Mouse (Mus musculus): ENCODE results near the gene Prex1.

Gene Prex1

DNA sequence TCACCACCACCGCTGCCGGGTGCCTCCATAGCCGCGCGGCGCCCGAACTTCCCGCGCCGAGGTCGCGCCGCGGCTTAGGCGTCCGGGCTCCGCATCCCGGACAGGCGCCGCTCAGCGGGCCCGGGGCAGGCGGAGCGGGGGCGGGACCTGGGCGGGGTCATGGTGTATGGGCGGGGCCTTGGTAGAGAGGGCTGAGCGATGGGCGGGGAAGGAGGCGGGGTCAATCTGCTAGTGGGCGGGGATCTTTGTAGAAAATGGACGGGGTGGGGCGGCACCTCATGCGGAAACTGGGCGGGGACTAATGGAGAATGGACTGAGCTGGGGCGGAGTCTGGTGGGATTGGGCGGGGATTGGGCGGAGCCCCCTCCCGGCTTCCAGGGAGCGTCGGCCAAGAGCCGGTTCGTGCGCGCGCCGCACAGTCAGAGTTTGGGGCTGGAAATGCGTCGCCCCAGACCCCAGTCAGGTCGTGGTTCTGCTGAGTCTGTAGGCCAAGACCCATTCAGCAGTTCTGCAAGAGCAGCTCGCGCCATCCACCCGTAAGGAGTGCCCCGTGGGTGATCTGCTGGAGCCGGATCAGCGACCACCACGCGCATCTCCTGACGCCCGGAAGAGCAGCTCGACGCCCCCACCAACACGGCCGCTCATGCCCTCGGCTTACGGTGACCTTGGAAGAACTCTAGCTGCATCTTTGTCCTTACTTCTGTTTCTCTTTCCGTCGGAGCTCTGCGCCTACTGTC, at the start of gene Prex1:
Gene Prex1, minus strand, starts transcription at position 143 of the 737 bp plus-strand sequence.
- WGBS: 1% methylated on average over 68 of the region's 69 CpGs

DNA sequence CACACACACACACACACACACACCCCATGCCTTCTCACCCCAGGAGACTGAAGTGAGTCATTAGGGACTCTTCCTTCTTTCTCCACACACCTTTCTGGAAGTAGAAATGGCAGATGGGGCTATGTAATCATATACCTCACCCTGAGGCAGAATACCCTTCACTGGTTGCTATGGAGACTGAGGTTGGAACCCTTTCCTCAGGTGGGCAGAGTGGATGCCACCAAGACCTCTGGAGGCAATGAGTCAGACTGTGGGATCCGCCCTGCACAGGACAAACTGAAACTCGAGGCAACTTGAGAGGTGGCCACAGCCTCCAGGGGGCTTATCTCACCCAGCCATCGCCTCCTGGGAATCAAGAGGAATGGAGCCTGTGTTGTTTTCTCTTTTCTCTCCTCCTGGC, 44.3 kb upstream of the Prex1 start:
- 63% methylated on average over 3 of the region's 3 CpGs for WGBS

DNA sequence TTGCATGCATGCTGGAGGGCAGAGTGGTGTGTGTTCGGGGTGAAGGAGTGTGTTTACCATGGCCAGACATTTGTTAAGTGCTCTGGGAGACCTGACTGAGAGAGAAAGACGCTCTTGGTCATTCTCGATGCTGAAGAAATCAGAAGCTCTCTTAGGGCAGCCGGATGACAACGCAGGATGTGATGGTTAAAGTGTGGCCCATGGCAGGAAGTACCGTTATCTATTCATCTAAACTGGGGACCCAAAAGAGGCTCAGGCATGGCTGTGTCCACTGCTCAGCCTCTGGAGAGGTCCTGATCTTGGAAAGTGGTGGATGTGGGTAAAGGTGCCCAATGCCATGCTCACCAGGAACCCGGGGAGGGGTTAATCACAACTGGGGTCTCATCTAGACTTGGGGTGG, 41.1 kb upstream of the Prex1 start:
- WGBS: 88% methylated on average over 7 of the region's 7 CpGs

DNA sequence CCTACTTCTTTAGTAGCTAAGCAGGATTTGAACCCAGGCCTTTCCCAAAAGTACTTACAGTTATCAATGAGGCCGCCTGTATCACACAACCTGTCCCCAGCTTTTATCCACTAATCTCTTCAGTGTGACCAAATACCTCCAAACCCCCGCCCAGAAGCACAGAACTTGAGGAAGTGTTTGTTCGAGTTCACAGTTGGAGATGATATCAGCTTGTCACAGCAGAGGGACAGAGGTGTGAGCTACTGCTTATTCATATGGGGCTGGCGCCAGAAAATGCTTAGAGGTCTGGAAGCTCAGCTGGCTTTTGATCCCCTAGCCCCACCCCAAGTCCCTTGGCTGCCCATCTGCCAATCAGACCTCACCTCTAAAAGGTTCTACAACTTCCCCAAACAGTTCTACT, 40.6 kb upstream of the Prex1 start:
- WGBS: 83% methylated on average over 4 of the region's 4 CpGs

DNA sequence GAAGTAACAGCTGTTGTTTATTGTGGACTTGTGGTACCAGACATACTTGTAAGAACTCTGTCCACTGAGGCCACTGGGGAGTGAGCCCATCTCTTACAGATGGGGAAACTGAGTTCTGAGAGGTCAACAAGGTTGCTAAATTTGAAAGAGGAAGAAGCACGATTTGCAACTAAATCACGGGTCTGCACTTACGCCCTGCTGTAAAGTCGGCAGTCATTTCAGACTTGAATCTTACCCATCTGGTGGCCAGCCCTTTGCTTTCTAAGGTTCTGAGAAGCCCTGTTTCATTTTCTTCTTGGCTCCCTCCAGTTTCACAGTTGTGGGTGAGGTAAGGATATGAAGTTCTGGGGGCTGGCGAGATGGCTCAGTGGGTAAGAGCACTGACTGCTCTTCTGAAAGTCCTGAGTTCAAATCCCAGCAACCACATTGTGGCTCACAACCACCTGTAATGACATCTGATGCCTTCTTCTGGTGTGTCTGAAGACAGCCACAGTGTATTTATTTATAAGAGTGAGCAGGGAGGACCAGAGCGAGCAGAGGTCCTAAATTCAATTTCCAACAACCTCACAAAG, 37.1 kb upstream of the Prex1 start:
- 87% methylated on average over 6 of the region's 6 CpGs for WGBS

DNA sequence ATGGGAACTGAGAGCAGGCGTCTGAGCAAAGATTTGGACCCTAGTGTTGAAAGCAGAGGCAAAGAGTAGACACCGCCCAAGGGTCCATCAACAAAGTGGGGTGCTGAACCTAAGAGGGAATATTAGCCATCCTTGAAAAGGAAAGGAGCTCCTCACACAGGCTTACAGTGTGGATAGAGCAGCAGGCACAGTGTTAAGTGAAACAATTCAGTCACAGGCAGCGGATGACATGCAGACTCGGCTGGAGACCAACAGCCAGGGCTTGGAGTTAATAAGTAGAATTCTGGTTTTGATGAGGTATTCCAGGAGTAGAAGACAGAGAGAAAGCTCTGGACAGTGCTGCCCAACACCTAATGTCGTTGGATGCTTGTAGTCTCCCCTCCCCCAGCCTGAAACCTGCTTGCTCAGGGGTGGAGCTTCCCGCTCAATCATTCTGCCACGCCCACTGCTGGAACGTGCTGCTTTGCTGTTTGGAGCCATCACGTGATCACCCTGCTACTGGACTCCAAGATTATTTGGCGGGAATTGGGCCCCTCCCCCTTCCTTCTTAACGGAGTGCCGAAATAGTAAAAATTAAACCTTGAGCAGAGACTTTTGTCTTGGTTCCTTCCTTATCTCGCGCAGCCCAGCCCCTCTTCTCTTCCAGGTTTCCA, 32.8 kb upstream of the Prex1 start:
- 58% methylated on average over 14 of the region's 14 CpGs for WGBS

DNA sequence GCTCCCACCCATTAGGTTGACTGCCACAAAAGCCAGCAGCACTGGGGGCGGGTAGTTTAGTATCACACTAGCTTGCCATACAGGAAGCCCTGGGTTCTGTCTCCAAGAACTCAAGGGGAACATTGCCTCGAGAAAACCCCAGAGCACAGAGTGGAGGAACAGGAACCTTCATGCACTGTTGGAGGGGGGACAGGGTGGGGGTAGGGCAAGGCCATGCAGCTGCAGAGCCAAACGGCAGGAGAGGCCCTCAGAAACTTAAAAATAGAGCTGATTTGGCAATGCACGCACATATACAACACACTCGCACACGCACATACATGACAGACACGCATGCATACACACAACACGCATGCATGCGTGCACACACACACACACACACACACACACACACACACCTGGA, 32.2 kb upstream of the Prex1 start:
- 84% methylated on average over 9 of the region's 9 CpGs for WGBS

DNA sequence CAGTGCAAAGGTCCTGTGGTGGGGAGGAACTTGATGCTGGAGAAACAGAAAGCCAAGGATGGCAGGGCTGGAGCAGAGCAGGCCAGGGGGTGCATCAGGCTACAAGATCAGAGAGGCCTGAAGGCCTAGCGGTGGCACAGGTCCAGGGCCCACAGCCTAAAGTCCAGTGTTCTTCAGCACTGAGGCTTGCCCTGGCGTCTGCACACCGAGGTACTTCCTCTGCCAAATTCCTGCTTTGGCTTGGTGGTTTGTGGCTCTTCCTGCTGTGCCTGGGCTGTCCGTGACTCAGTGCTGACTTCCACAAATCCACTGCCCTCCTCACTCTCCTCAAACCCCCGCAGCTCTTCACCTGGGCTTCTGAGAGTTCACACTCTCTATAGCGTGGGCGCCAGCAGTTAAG, 30.8 kb upstream of the Prex1 start:
- 70% methylated on average over 7 of the region's 7 CpGs for WGBS

DNA sequence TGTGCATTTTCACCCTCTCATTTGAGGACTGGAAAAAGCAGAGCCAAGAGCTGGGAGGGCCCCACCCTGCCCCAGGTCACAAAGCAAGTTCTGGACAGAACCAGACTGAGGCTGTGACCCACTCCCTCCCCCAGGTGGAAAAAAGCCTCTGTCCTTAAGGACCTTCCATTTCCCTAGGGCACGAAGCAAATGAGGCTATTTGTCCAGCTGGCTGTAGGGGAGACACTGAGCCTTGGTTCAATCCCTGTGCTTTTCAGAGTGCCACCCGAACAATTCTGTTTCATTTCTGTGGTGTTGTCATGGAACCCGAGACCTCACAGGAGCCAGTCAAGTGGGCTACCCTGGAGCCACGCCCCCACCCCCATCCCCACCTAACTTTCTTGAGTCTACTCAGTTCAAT, 29.9 kb upstream of the Prex1 start:
- WGBS: 67% methylated on average over 4 of the region's 4 CpGs

DNA sequence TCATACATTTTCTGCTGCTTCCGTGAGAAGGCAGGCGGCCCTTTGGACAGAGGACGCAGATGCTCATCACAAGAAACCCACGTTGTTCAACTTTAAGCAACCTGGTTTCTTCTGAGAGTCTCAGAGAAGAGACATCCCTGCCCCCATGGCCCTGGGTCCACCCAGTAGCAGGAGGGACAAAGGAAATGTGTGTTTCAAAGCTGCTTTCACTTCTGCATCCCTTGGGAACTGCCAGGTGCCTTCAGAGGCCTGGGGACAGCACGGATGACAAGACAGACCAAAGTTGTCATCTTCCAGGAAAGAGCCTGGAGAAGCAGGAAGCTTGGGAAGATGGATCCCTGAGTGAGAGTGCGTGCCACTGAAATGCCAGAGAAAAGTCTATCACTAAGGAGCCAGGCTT, 27.8 kb upstream of the Prex1 start:
- 83% methylated on average over 6 of the region's 6 CpGs for WGBS

DNA sequence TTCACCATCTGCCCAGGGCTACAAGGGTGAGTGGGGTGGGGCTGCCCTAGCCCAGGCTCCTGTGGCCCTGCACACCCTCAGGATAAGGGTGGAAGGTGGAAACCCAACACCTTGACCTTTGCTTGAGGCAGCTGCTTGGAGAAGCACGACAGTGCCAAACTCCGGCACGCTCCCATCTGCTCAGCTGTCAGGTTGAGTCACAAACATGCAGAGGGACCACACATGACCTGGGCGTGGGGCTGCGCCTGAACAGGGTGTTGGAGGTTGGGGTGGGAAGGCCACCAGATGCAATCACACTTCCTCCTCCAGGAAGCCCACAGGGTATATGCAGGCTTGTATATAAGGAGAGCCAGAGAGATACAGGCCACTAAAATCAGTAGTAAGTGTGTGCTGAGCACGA, 26.8 kb upstream of the Prex1 start:
- WGBS: 80% methylated on average over 6 of the region's 6 CpGs

DNA sequence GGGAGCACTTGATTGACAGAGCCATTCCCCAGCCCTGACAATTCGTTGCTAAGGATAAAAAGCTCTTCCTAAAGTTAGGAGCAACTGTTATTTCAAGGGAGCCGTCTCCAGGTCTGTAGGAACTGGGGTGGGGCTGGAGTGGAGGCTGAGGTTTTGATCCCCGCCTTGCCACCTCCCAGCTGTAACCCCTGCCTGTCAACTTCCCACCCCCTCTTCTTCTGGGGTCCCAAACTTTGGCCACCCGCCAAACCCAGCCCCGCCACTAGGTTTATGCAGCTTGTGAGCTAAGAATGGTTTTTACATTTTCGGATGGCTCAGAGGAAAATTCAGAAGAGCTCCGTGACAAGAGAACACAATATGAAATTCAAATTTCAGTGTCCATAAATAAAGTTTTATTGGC, 23.7 kb upstream of the Prex1 start:
- WGBS: 59% methylated on average over 7 of the region's 7 CpGs

DNA sequence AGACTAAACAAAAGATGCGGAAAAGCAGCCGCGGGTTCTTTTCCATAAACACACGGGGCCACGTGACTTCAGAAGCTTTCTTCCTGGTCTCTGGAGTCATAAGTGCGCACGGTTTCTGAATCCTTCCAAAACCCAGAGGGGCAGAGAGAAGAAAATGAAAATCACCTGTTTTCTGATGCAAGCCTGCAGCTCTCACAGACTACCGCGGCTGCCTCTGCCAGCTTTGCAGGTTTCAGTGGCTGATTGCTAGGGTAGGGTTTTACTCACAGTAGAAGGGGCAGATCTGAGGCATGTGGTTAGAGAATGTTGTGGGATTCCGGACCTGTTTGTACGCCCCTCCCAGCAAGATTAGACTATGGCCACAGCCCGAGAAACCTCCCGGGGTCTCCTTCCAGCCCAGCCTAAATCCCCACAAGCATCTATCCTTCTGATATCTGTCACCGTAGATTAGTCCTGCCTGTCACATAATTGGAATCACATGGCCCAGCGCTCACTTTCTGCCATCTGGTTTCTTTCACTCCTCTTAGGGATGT, 21.9 kb upstream of the Prex1 start:
- 27% methylated on average over 15 of the region's 15 CpGs for WGBS

DNA sequence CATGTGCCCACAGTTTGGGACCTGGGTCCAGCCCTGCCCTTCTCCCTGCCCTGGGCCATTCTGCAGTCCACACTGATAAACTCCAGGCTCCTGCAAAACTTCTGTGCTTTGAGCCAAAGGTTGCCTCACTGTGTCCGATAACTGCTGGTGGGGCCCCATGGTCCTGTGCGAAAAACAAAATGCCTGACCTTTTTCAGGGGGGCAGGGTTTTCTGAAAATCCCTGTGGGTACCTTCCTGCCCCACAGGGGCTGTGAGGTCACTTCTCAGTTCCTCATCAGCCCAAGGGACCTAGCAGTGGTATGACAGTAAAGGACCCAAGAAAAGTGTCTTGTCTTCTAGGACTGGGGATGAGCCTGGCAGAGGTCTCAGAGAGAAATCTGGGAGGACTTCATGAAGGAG, 19.2 kb upstream of the Prex1 start:
- WGBS: 96% methylated on average over 2 of the region's 2 CpGs

DNA sequence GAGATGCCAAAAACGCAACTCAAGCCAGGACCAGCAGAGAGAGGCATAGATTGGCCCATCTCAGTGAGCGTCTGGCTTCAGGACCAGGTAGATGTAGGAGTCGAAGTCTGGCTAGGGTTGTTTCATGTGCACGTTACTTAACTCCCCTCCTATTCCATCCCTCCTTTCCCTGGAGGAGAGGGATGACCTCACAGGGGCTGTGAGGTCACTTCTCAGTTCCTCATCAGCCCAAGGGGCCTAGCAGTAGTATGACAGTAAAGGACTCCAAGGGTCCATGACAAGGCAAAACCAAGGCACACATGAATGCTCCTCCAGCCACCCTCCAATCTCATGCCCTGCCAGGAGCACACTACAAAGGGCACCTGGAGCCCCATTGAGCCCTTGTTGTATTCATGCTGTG, 18.5 kb upstream of the Prex1 start:
- 92% methylated on average over 4 of the region's 4 CpGs for WGBS

DNA sequence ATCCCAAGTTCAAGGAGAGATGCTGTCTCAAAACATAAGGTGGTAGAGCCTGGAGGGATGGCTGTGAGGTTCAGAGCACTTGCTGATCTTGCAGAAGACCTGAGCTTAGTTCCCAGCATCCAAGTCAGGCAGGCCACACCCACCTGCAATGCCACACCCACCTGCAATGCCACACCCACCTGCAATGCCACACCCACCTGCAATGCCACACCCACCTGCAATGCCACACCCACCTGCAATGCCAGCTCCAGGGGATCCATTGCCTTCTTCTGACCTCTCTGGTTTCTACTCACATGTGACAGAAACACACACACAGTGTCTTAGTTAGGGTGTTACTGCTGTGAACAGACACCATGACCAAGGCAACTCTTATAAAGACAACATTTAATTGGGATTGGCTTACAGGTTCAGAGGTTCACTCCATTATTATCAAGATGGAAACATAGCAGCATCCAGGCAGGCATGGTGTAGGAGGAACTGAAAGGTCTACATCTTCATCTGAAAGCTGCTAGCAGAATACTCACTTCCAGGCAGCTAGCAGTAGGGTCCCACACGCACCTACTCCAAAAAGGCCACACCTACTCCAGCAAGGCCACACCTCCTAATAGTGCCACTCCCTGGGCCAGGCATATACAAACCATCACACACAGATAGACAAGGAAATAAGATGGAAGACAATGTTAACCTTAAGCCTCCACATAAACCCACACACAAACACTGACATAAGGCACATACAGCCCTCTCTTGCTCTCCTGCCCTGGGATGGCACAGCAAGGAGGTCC, 17.7 kb upstream of the Prex1 start:
- 73% methylated on average over 1 of the region's 1 CpGs for WGBS

DNA sequence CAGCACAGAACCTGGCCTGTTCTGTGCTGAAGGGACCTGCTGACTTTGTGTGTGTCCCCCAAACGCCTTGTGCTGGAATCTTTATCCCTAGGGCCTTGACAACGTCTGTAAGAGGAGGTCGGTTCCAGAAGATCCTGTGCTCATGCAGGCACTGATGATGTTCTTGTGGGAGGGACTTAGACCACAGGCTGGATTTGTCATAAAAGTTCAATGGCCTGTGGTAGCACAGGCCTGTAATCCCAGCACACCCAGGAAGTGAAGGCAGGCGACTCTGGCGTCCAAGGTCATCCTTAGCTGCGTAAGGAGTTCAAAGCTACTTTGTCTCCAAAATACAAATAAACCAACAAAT, 16.9 kb upstream of the Prex1 start:
- WGBS: 72% methylated on average over 6 of the region's 6 CpGs

DNA sequence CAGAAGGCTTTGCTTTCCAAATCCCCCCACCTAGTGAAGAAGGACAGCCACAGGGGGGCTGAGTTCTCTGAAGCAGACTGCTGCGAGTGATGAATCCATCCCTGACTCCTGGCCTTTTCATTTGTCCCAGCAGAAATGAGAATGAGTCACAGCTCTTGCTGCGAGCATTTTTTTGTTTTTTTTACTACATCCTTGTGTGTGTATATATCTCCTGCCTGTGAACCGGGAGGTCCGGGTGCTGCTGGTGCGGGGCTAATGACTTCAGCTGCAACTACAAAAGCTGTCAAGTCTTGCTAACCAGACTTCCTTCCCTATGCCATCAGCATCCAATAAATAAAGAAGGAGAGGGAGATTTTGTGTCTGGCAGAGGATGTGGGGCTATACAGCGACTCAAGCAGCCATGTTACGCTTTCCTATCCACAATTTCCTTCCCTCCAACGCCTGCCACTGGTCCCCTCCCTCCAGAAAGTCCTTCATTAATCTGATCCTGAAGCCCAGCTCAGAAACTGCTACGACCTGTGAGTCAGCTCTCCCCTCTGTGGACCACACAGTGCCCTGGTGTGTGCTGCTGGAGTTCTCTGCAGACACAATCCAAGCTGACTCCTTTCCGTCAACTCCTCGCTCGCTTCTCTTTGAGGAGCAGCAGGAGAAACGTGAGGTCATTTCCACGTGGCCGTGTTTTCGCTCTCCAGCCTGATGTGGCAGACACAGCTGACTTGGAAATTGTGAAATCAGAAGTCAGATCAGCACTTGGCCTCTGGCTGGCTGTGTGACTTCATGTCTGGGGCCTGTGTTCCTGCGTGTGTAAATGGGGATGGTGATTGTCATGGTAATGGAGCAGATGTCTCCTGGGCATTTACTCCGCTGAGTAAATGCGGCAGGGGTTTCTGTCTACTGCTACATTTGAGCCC, 16.3 kb upstream of the Prex1 start:
- WGBS: 36% methylated on average over 19 of the region's 19 CpGs

DNA sequence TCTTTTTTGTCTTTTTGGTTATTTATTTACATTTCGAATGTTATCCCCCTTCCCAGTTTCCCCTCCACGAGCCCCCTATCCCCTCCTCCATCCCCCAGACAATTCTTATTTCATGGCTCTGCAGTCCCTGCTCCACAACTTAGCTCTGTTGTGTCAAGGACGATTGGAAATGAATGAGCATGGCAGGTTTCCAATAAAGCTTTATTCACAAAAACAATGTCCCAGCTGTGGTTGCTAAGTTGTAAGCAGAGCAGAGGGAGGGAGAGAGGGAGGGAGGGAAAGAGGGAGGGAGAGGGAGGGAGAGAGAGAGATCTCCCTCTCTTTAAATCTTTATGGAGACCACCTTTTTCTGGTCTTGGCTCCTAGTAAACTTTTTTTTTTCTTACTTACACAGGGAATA, 15.4 kb upstream of the Prex1 start:
- WGBS: 35% methylated on average over 3 of the region's 3 CpGs

DNA sequence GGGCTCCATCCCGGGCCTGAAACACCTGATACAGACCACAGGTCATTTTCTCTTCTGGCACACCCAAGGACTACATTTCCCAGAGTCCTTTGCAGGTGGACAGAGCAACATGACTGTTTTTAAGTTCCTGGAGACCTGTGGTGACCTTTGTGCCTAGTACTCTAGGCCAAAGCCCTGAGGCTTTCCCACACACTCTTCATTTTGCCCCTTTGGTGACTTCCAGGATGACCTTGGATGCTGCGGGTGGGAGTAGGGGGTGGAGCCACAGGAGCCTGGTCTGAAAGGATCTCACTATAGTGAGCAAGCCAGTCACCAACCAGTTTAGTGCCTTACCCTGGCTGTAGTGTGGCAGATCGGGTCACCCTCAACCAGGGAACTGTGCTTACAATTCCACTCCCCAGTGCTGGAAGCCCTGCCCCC, 14.6 kb upstream of the Prex1 start:
- 53% methylated on average over 3 of the region's 3 CpGs for WGBS

DNA sequence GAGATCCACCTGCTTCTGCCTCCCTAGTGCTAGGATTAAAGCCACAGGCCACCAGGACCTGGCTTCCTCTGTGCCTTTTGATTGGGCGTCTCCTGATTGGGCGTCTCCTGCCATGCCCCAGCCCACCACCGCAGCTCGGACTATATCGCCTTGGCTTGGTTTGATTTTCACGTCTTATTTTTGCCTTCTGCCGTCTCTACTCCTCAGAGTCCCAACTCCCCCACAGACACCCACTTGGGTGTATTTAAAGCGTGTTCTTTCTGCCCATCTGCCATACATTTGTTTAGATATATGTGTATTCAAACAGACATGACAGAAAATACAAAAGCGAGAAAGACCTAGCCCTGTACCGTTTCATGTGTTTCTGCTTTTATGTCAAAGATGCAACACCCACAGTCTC, 14.2 kb upstream of the Prex1 start:
- 50% methylated on average over 10 of the region's 10 CpGs for WGBS
